Mouse (Mus musculus) limb, embryonic 11.5 days (tissue): ENCODE data around the gene Tfap4. TPM values are rescaled to one million over a fixed set of nuclear protein-coding genes. Genes with fewer than 3 reads are reported as not detected.

ENCODE experiments used
- ATAC-seq: fragments of 200-750 bp; cut with Nextera tagmentation; 2 replicates; pipeline ENCODE4 v1.8.0; 2017; ENCODE audit warnings: low read depth; ENCODE audit not compliant: insufficient number of reproducible peaks, low FRiP score, low TSS enrichment
- DNase-seq: peaks from one replicate; pipeline ENCODE4 v3.0.0-alpha.2; 2015; ENCODE audit warnings: low spot score
- H3K27ac ChIP-seq: fragments of 300-500 bp; sonication (generic); replicated peaks from 2 replicates; pipeline ENCODE4 v1.5.1; 2014; ENCODE audit warnings: low read depth, mild to moderate bottlenecking, low read length
- H3K27me3 ChIP-seq: fragments of 300-500 bp; sonication (generic); 2 replicates; pipeline ENCODE4 v1.6.1; 2014; ENCODE audit warnings: mild to moderate bottlenecking, low read length, mixed read lengths; ENCODE audit not compliant: control insufficient read depth, insufficient read depth
- H3K36me3 ChIP-seq: fragments of 300-500 bp; sonication (generic); 2 replicates; pipeline ENCODE4 v1.6.1; 2014; ENCODE audit warnings: mild to moderate bottlenecking, low read length, moderate library complexity, mixed read lengths; ENCODE audit not compliant: control insufficient read depth, insufficient read depth
- H3K4me1 ChIP-seq: fragments of 300-500 bp; sonication (generic); 2 replicates; pipeline ENCODE4 v1.6.1; 2014; ENCODE audit warnings: low read length, mixed read lengths; ENCODE audit not compliant: control insufficient read depth, insufficient read depth
- H3K4me2 ChIP-seq: fragments of 300-500 bp; sonication (generic); 2 replicates; pipeline ENCODE4 v1.6.1; 2014; ENCODE audit warnings: low read depth, mild to moderate bottlenecking, moderate library complexity; ENCODE audit not compliant: severe bottlenecking
- H3K4me3 ChIP-seq: fragments of 300-500 bp; sonication (generic); 2 replicates; pipeline ENCODE4 v1.5.1; 2014; ENCODE audit warnings: low read depth, low read length
- H3K9ac ChIP-seq: fragments of 300-500 bp; sonication (generic); 2 replicates; pipeline ENCODE4 v1.6.1; 2014; ENCODE audit warnings: mild to moderate bottlenecking, low read length
- H3K9me3 ChIP-seq: fragments of 300-500 bp; sonication (generic); 2 replicates; pipeline ENCODE4 v1.6.1; 2016; ENCODE audit warnings: low read length; ENCODE audit not compliant: control insufficient read depth
- WGBS: fragments of 180-500 bp; shearing (Covaris S2); extraction: QIAGEN DNeasy Blood & Tissue Kit; methylation state at CpG from one replicate; pipeline ENCODE4 v1.1.7; 2014; 5-methylcytosine and 5-hydroxymethylcytosine counted together
- polyA plus RNA-seq: library from polyadenylated mRNA; unstranded; fragments of >200 nt; fragmentation: Nextera tagmentation; extraction: Ambion mirVana; gene quantifications from 2 replicates; pipeline ENCODE4 v1.2.1, GENCODE M21; 2014

The Tfap4 gene
- polyA plus RNA-seq, 1 experiment from 2014 or later, result 35.3 TPM

GRCm38 (mm10) chr16:4523313-4524004 lies 36.2 kb downstream of the Tfap4 start:
- no peak for ATAC-seq
- H3K9ac ChIP-seq, result no peak overlapping the region
- H3K27me3 ChIP-seq, result no peaks in the 10 kb centered on the region
- DNase-seq, result no peak
- peaks cover 7% of the 10 kb centered on the region for H3K4me1 ChIP-seq
- no peak overlapping the region for H3K27ac ChIP-seq
- 0 out of 2 replicates have a peak, but pooled peaks cover 2% of the 10 kb centered on the region for H3K9me3 ChIP-seq
- no peaks in the 10 kb centered on the region for H3K36me3 ChIP-seq
- no peak overlapping the region for H3K4me2 ChIP-seq
- 65% methylated on average over 7 of the region's 7 CpGs for WGBS
- no peak overlapping the region for H3K4me3 ChIP-seq

GRCm38 (mm10) chr16:4522879-4523278 lies 36.8 kb downstream of the Tfap4 start:
- Histone ChIP-seq H3K4me1 (peaks cover 7% of the 10 kb centered on the region), H3K27me3 (no peaks in the 10 kb centered on the region), H3K9me3 (no peaks in the 10 kb centered on the region), H3K4me3 (no peak overlapping the region), H3K4me2 (no peak overlapping the region), H3K9ac (no peak overlapping the region), H3K36me3 (no peaks in the 10 kb centered on the region), H3K27ac (no peak overlapping the region)
- 38% methylated on average over 8 of the region's 8 CpGs for WGBS
- ATAC-seq (no peak), DNase-seq (no peak)

- WGBS, result 57% methylated on average over 5 of the region's 5 CpGs
- no peaks in the 10 kb centered on the region for H3K36me3 ChIP-seq
- DNase-seq, result no peak
- H3K4me3 ChIP-seq, result no peak overlapping the region
- H3K9ac ChIP-seq, result no peak overlapping the region
- no peaks in the 10 kb centered on the region for H3K27me3 ChIP-seq
- peaks cover 7% of the 10 kb centered on the region for H3K4me1 ChIP-seq
- peak; percentile 72; the same call in 1 of the 2 replicates for ATAC-seq
- H3K27ac ChIP-seq, result no peak overlapping the region
- H3K9me3 ChIP-seq, result no peaks in the 10 kb centered on the region
- H3K4me2 ChIP-seq, result no peak overlapping the region
Observed at GRCm38 (mm10) chr16:4521735-4522530, 37.7 kb downstream of the Tfap4 start.

GRCm38 (mm10) chr16:4521074-4521667 lies 38.5 kb downstream of the Tfap4 start:
- Histone ChIP-seq H3K4me2 (no peak overlapping the region), H3K4me3 (no peak overlapping the region), H3K36me3 (no peaks in the 10 kb centered on the region), H3K9me3 (no peaks in the 10 kb centered on the region), H3K27me3 (no peaks in the 10 kb centered on the region), H3K4me1 (peaks cover 7% of the 10 kb centered on the region), H3K27ac (no peak overlapping the region; the same call in 1 of the 2 replicates), H3K9ac (no peak overlapping the region)
- DNase-seq (no peak), ATAC-seq (no peak)
- WGBS, result 68% methylated on average over 4 of the region's 4 CpGs

GRCm38 (mm10) chr16:4520673-4521072 lies 39.0 kb downstream of the Tfap4 start:
- Histone ChIP-seq H3K27ac (no peak overlapping the region), H3K4me2 (no peak overlapping the region), H3K4me3 (no peak overlapping the region), H3K9me3 (no peaks in the 10 kb centered on the region), H3K4me1 (peaks cover 7% of the 10 kb centered on the region), H3K9ac (no peak overlapping the region), H3K36me3 (no peaks in the 10 kb centered on the region), H3K27me3 (no peaks in the 10 kb centered on the region)
- WGBS, result 77% methylated on average over 8 of the region's 8 CpGs
- DNase-seq (no peak), ATAC-seq (no peak)

- Histone ChIP-seq H3K9me3 (no peaks in the 10 kb centered on the region), H3K4me3 (no peak overlapping the region), H3K4me2 (no peak overlapping the region), H3K36me3 (no peaks in the 10 kb centered on the region), H3K9ac (no peak overlapping the region), H3K27ac (no peak overlapping the region), H3K4me1 (peaks cover 7% of the 10 kb centered on the region), H3K27me3 (no peaks in the 10 kb centered on the region)
- no peak for DNase-seq
- ATAC-seq, result no peak
- WGBS, result 95% methylated on average over 2 of the region's 2 CpGs
Observed at GRCm38 (mm10) chr16:4519825-4520224, 39.8 kb downstream of the Tfap4 start.

- Histone ChIP-seq H3K9me3 (no peaks in the 10 kb centered on the region), H3K4me2 (no peak overlapping the region), H3K27ac (no peak overlapping the region), H3K27me3 (no peaks in the 10 kb centered on the region), H3K4me1 (peaks cover 7% of the 10 kb centered on the region), H3K4me3 (no peak overlapping the region), H3K36me3 (no peaks in the 10 kb centered on the region), H3K9ac (no peak overlapping the region)
- WGBS, result 85% methylated on average over 4 of the region's 4 CpGs
- ATAC-seq (no peak), DNase-seq (no peak)
Observed at GRCm38 (mm10) chr16:4519157-4519556, 40.5 kb downstream of the Tfap4 start.

GRCm38 (mm10) chr16:4517906-4518305 lies 41.7 kb downstream of the Tfap4 start:
- WGBS, result 67% methylated on average over 2 of the region's 2 CpGs
- ATAC-seq, result no peak
- Histone ChIP-seq H3K4me1 (peaks cover 7% of the 10 kb centered on the region), H3K36me3 (no peaks in the 10 kb centered on the region), H3K27me3 (no peaks in the 10 kb centered on the region), H3K9me3 (no peaks in the 10 kb centered on the region), H3K4me3 (no peak overlapping the region), H3K27ac (no peak overlapping the region), H3K4me2 (no peak overlapping the region), H3K9ac (no peak overlapping the region)
- no peak for DNase-seq
